9 mouse cellular contexts compared by ENCODE assay signal in the genomic region with DNA sequence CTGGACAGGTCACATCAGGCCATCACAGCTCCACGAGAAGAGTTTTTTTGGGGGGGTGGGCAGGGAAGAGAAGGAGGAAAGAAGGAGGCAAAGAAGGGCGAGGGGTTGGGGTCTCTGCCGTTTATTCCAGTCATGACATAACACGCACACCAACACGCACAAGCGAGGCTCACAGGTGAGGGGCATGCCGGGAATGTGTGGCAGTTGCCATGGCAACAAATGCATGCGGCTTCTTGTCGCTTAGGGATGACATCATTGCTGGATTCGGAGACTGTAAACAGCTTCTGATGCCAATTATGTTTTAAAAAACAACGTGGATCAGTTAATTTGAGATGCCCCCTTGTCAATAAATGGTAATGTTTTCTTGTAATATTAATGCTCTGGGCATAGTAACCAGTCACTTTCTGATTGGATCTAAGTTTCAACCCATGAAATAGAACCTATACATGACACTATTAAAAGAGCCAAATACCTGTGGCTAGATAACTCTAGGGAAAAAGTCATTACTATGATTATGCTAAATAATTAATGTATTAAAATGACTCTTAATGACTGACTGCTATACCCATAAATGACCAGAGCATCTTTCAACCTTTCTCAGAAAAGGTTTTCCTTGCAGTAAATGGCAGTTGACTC. TPM values are rescaled to one million over a fixed set of nuclear protein-coding genes. Genes with fewer than 3 reads are reported as not detected.
DNase-seq lines count a peak whose midpoint lies in the region; ATAC-seq and TF ChIP-seq lines count a peak whose summit lies in the region.
"Had no signal": no experiment of that assay in that cellular context is flagged by ENCODE, and none has a peak within 500 bp of the region (broad histone marks: within the 10 kb centered on the region; RNA-seq: fewer than 3 reads in every experiment).

No protein-coding gene starts in this region.

- no peak for TF ChIP-seq CTCF in lung, adult 2 months (IDR thresholded peaks at IDR 0.05; ENCODE audit: insufficient read depth, low read length)
- TF ChIP-seq CTCF in left cerebral cortex, adult 2 months (IDR thresholded peaks at IDR 0.05): no peak
- TF ChIP-seq CTCF in stomach, postnatal 0 days (IDR thresholded peaks at IDR 0.05; ENCODE audit: low read depth): no peak

- no peak for TF ChIP-seq EP300 in stomach, postnatal 0 days (optimal IDR thresholded peaks at IDR 0.05)

- H3K27ac ChIP-seq in left cerebral cortex, adult 2 months: no peak overlapping the region
- H3K27ac ChIP-seq in stomach, postnatal 0 days (replicated peaks): no peak overlapping the region
- H3K27ac ChIP-seq in kidney, embryonic 15.5 days: no peak overlapping the region
- H3K27ac ChIP-seq: limb, embryonic 15.5 days had no signal

- H3K4me1 ChIP-seq in lung, adult 2 months (ENCODE audit: control insufficient read depth, insufficient read depth, low read length): no peaks in the 10 kb centered on the region
- no peaks in the 10 kb centered on the region for H3K4me1 ChIP-seq in stomach, postnatal 0 days (replicated peaks; ENCODE audit: control insufficient read depth, insufficient read depth)
- H3K4me1 ChIP-seq in kidney, embryonic 15.5 days: 0 out of 2 replicates have a peak, but pooled peaks cover 4% of the 10 kb centered on the region
- H3K4me1 ChIP-seq: limb, embryonic 15.5 days had no signal

- no peak overlapping the region for H3K9ac ChIP-seq in stomach, postnatal 0 days (ENCODE audit: low read length)
- H3K9ac ChIP-seq in kidney, embryonic 15.5 days: no peak overlapping the region
- H3K9ac ChIP-seq: limb, embryonic 15.5 days had no signal

- no peak for TF ChIP-seq POLR2A in lung, adult 2 months (IDR thresholded peaks at IDR 0.05; ENCODE audit: borderline replicate concordance, extremely low read depth, low read depth, low read length)

- ATAC-seq in frontal cortex, adult (ENCODE audit: low TSS enrichment): peak; percentile 69
- ATAC-seq in stomach, postnatal 0 days (ENCODE audit: low FRiP score, low TSS enrichment): no peak
- no peak for ATAC-seq in kidney, embryonic 15.5 days (replicated peaks; ENCODE audit: low FRiP score)

- H3K27me3 ChIP-seq in stomach, postnatal 0 days (ENCODE audit: control insufficient read depth, insufficient read depth, low read length): no peaks in the 10 kb centered on the region; the same call in 1 of the 2 replicates
- H3K27me3 ChIP-seq in kidney, embryonic 15.5 days: peaks cover 10% of the 10 kb centered on the region; the same call in 1 of the 2 replicates

- H3K4me2 ChIP-seq in stomach, postnatal 0 days (replicated peaks; ENCODE audit: low read depth): no peak overlapping the region
- H3K4me2 ChIP-seq in kidney, embryonic 15.5 days: no peak overlapping the region
- H3K4me2 ChIP-seq: limb, embryonic 15.5 days had no signal

- no peaks in the 10 kb centered on the region for H3K9me3 ChIP-seq in stomach, postnatal 0 days (ENCODE audit: control insufficient read depth, low read length)
- no peaks in the 10 kb centered on the region for H3K9me3 ChIP-seq in kidney, embryonic 15.5 days (replicated peaks)
- H3K9me3 ChIP-seq: limb, embryonic 15.5 days had no signal

- WGBS in lung, adult 2 months: 63% methylated on average over 11 of the region's 11 CpGs
- 62% methylated on average over 11 of the region's 11 CpGs for WGBS in stomach, postnatal 0 days
- WGBS in kidney, embryonic 15.5 days: 84% methylated on average over 11 of the region's 11 CpGs

- no peak overlapping the region for H3K4me3 ChIP-seq in lung, adult 2 months (replicated peaks; ENCODE audit: extremely low read depth, low read depth, low read length)
- H3K4me3 ChIP-seq in left cerebral cortex, adult 2 months: peak overlapping the region; percentile 13; the same call in 1 of the 2 replicates
- H3K4me3 ChIP-seq in stomach, postnatal 0 days (ENCODE audit: low read depth, low read length): no peak overlapping the region
- H3K4me3 ChIP-seq in kidney, embryonic 15.5 days (replicated peaks): no peak overlapping the region
- H3K4me3 ChIP-seq: limb, embryonic 15.5 days had no signal

- peak; percentile 16 for DNase-seq in lung, postnatal 10 days
- DNase-seq in lung, adult 2 months: no peak
- peak; percentile 52 to 59 for DNase-seq in left cerebral cortex, adult 2 months (ENCODE audit: extremely low spot score in 1 of 2, low spot score in 2 of 2)
- DNase-seq in right cerebral cortex, postnatal 36 days (ENCODE audit: low spot score in 2 of 2): peak; percentile 52 to 59
- no peak for DNase-seq in stomach, postnatal 0 days (ENCODE audit: low spot score)
- DNase-seq in adipocyte (ENCODE audit: low spot score): no peak

- no peaks in the 10 kb centered on the region for H3K36me3 ChIP-seq in stomach, postnatal 0 days (ENCODE audit: control insufficient read depth, insufficient read depth, low read length)
- H3K36me3 ChIP-seq in kidney, embryonic 15.5 days: no peaks in the 10 kb centered on the region
- H3K36me3 ChIP-seq: limb, embryonic 15.5 days had no signal

- intact Hi-C loops in left cerebral cortex, adult 2 months (cut with DNase I): no loop called here

RNA-seq across cellular contexts. Expression of a gene that starts 4.0 kb away (rescaled TPM):
- polyA plus RNA-seq in lung, adult 2 months (2012; rRNA removed): not detected in 2 replicates
- not detected for total RNA-seq in left cerebral cortex, adult 2 months (2021)
- not detected in 2 replicates for polyA plus RNA-seq in stomach, postnatal 0 days (2015; fragmentation: Nextera tagmentation; extraction: Ambion mirVana)
- polyA plus RNA-seq in kidney, embryonic 15.5 days (2015; fragmentation: Nextera tagmentation; extraction: Ambion mirVana): not detected in 2 replicates
- polyA plus RNA-seq: limb, embryonic 15.5 days had no signal

Comparison
In these comparisons a context has a peak if more than half of its experiments do, and no peak if none do; other contexts are left out.
1. DNase-seq: peak in lung, postnatal 10 days (single experiment), left cerebral cortex, adult 2 months (2 of 2) and right cerebral cortex, postnatal 36 days (2 of 2); none in lung, adult 2 months (single experiment), stomach, postnatal 0 days (single experiment) and adipocyte (single experiment).